Mouse (Mus musculus) kidney, adult 11 months (tissue): Measurements from ENCODE around the gene Hyal4.

ENCODE experiments used
- DNase-seq: peaks from one replicate; pipeline ENCODE4 v3.0.0; 2022

Hyal4 gene

DNA sequence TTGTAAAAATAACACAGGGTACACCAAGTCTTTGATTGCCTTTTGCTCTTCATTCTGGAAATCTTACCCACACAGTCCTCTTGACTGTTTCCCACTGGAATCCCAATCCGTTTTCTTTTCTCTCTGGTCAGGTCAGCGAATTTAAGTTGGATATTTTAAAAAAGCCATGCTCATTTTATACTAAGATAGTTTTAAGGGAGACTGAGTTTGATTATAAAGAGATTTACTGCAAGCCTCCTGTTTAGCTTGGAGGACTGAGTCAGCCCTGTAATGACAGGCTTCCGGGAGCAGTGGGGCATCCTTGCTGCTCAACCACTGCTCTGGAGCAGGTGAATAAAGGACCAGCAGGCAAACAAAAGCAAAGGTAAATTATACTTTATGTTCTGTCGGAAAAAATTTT, at the start of gene Hyal4:
TSS of gene Hyal4 (plus strand) at position 301 of the 400 bp plus-strand sequence.
- DNase-seq = no peak

DNA sequence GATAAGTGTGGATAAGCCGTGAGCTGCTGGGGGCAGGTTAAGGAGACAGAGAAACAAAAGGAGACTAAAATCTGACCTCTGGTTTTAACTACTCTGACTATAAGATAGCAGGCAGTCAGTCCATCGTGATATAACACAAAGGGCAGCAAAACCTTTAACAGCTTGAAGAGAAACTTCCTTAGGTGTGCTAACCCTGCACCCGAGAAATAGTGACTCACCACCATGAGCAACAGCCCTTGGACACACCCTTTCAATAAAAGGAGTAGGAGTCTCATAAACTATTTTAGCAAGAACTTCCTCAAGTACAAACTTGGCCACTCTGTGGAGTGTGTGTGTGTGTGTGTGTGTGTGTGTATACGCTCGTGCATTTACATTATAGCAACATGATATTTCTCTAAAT, 41.0 kb upstream of the Hyal4 start:
- no peak for DNase-seq

- DNase-seq = no peak
These were observed 40.6 kb upstream of the Hyal4 start for GRCm38 (mm10) chr6:24707499-24707898.

- DNase-seq = no peak
These were observed 26.6 kb upstream of the Hyal4 start for GRCm38 (mm10) chr6:24721317-24722099.

DNA sequence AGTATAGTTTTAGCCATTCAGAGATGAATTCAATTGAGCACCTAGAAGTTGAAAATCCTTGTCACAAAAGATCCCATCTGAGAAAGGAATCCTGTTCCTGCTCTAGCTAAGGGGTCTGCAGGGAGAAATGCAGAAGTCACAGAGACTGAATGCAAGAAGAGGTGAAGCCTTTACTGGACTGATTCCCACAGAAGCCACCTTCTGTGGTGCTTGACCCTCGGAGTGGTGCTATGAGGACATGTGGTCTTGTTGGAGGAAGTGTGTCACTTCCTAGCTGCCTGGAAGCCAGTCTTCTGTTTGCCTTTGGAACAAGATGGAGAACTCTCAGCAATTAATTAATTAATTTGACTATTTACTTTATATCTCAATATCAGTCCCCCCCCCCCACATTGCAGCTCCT, 20.0 kb upstream of the Hyal4 start:
- no peak for DNase-seq

DNA sequence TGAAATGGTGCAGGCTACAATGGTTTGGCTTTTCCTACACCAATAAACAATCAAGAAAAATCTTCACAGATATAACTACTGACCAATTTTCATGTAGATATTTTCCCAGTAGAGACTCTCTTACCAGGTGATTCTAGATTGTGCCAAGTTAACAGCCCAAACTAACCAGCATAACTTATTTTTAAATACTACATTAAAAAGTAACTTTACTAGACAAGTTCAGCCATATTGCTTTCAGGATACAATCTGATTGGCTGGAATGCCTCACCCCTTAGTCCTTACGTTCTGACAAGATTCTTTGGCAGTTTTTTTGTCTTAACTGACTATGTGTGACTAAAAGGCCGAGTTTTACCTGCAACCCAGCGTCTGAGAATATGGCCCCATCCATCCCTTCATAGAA, 15.2 kb upstream of the Hyal4 start, which contains the start of gene Hyal6:
TSS of gene Hyal6 (plus strand) at position 301 of the 400 bp plus-strand sequence.
- DNase-seq = no peak

DNA sequence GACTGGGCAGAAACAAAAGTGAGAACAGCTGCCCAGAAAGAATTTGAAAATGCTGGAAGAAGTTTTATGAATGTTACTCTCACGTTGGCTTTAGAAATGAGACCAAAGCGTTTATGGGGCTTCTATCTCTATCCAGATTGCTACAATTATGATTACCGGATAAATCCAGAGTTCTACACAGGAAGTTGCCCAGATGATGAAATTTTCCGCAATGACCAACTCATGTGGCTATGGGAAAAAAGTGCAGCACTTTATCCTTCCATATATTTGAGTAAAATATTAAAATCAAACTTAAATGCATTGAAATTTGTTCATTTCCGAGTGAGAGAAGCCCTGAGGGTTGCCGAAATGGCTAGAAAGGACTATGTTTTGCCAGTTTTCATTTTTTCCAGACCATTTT, 13.6 kb upstream of the Hyal4 start:
- DNase-seq = no peak

GRCm38 (mm10) chr6:24759281-24759680, 11.2 kb downstream of the Hyal4 start:
- DNase-seq = no peak

GRCm38 (mm10) chr6:24766261-24766660, 18.1 kb downstream of the Hyal4 start:
- DNase-seq = no peak

GRCm38 (mm10) chr6:24779182-24779581, 31.1 kb downstream of the Hyal4 start:
- DNase-seq = no peak

- no peak for DNase-seq
These were observed 42.8 kb downstream of the Hyal4 start, which contains the start of gene Spam1 for GRCm38 (mm10) chr6:24790888-24791287. Spam1 (plus strand) TSS chr6:24791188.
